Mouse (Mus musculus) brain, embryonic 14.5 days (tissue): Measurements from ENCODE around the gene Gm30302.

ENCODE experiments used
- CTCF ChIP-seq: fragments of 200-500 bp; IDR thresholded peaks from 2 replicates; pipeline ENCODE4 v1.5.1; 2012; ENCODE audit warnings: inconsistent platforms, mild to moderate bottlenecking, moderate library complexity, borderline replicate concordance; ENCODE audit not compliant: insufficient read depth, insufficient read length; ENCODE audit errors: extremely low read depth
- POLR2A ChIP-seq: fragments of 200-500 bp; IDR thresholded peaks from 2 replicates; pipeline ENCODE4 v1.6.1; 2012; ENCODE audit warnings: mild to moderate bottlenecking, inconsistent platforms, borderline replicate concordance; ENCODE audit not compliant: poor library complexity, insufficient read depth, insufficient read length, severe bottlenecking; ENCODE audit errors: extremely low read depth

DNA sequence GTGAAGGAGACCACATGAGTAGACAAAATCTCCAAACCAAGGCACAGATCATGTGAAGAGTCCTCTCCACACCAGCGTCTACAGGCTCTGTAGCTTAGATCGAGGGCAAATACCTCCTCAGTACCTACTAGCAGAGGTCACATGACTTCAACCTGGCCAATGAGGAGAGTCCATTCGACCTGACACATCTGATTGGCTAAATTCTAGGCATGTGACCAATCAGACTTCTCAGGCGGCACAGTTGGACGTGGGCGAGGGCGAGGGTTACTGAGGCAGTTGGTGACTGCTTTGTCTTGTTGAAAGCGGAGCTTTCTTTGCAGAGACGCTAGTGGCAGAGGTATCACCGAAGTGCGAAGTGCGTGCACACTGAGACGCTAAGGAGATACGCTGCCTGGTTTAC, 36.6 kb downstream of the Gm30302 start:
- TF ChIP-seq CTCF: no peak
- no peak for TF ChIP-seq POLR2A
